Mouse (Mus musculus) CH12.LX (cell line): Measurements from ENCODE around the gene Kcng3. TPM values are rescaled to one million over a fixed set of nuclear protein-coding genes. Genes with fewer than 3 reads are reported as not detected.

Source experiments
- DNase-seq: peaks from one replicate; pipeline ENCODE4 v3.0.0-alpha.2; 2013; ENCODE audit errors: extremely low read depth
- H3K27ac ChIP-seq: 2 replicates; pipeline ENCODE4 v1.5.1; 2012; ENCODE audit warnings: low read depth, mild to moderate bottlenecking, control low read depth, moderate library complexity; ENCODE audit not compliant: insufficient read depth
- H3K27me3 ChIP-seq: replicated peaks from 2 replicates; pipeline ENCODE3; 2012; ENCODE audit warnings: inconsistent platforms
- H3K36me3 ChIP-seq, 2 experiments: replicated peaks in 1 of 2; 2 replicates each; pipeline versions ENCODE3 to v1.6.1; 2012; ENCODE audit warnings: inconsistent platforms in 1 of 2, low read length in 1 of 2, mild to moderate bottlenecking in 1 of 2, mixed read lengths in 1 of 2, moderate library complexity in 1 of 2; ENCODE audit not compliant: control insufficient read depth in 1 of 2, insufficient read depth in 1 of 2
- H3K4me1 ChIP-seq, 2 experiments: 2 replicates each; pipeline ENCODE4 v1.6.1; 2012; ENCODE audit warnings: inconsistent platforms in 1 of 2, moderate library complexity in 1 of 2; ENCODE audit not compliant: insufficient read depth in 2 of 2, control insufficient read depth in 1 of 2
- H3K4me2 ChIP-seq: 2 replicates; pipeline ENCODE4 v1.6.1; 2012; ENCODE audit warnings: low read depth, mild to moderate bottlenecking, control low read depth; ENCODE audit not compliant: poor library complexity, insufficient read depth, severe bottlenecking
- H3K4me3 ChIP-seq, 3 experiments: fragments of 150-350 bp in 1 of 3; sonication (generic) in 1 of 3; replicated peaks in 1 of 3; 2 replicates each; pipeline versions ENCODE3 to v1.5.1; 2011 to 2012; ENCODE audit warnings: low read depth in 2 of 3, low read length in 2 of 3, mild to moderate bottlenecking in 2 of 3, moderate library complexity in 2 of 3, control low read depth in 1 of 3, improper control_type of control experiment in 1 of 3, inconsistent platforms in 1 of 3, mixed read lengths in 1 of 3; ENCODE audit not compliant: poor library complexity in 1 of 3
- H3K79me2 ChIP-seq: replicated peaks from 2 replicates; pipeline ENCODE4 v1.6.1; 2012; ENCODE audit warnings: mild to moderate bottlenecking, moderate library complexity; ENCODE audit not compliant: control insufficient read depth, poor library complexity, insufficient read depth, severe bottlenecking; ENCODE audit errors: extremely low read depth
- H3K9ac ChIP-seq: 2 replicates; pipeline ENCODE4 v1.6.1; 2012; ENCODE audit warnings: low read depth, mild to moderate bottlenecking, control low read depth, moderate library complexity; ENCODE audit not compliant: insufficient read depth
- H3K9me3 ChIP-seq: replicated peaks from 2 replicates; pipeline ENCODE3; 2012; ENCODE audit warnings: low read length, inconsistent platforms, mixed read lengths
- CHD2 ChIP-seq: IDR thresholded peaks from 2 replicates; pipeline ENCODE4 v1.6.1; 2011; ENCODE audit warnings: low read length, improper control_type of control experiment
- CTCF ChIP-seq, 2 experiments: IDR thresholded peaks in 1 of 2; conservative IDR thresholded peaks in 1 of 2; 2 replicates each; pipeline ENCODE4 v1.5.1; 2011 to 2012; ENCODE audit warnings: low read depth in 2 of 2, low read length in 2 of 2, improper control_type of control experiment in 1 of 2, inconsistent platforms in 1 of 2, mild to moderate bottlenecking in 1 of 2, moderate library complexity in 1 of 2
- JUN ChIP-seq: IDR thresholded peaks from 2 replicates; pipeline ENCODE4 v1.6.1; 2011; ENCODE audit warnings: low read depth, mild to moderate bottlenecking, low read length, improper control_type of control experiment, moderate library complexity; ENCODE audit not compliant: insufficient read depth
- MAFK ChIP-seq: IDR thresholded peaks from 2 replicates; pipeline ENCODE4 v1.6.1; 2011; ENCODE audit warnings: low read length, improper control_type of control experiment; ENCODE audit not compliant: insufficient replicate concordance
- MXI1 ChIP-seq: IDR thresholded peaks from 2 replicates; pipeline ENCODE4 v1.6.1; 2011; ENCODE audit warnings: mild to moderate bottlenecking, low read depth, low read length, improper control_type of control experiment
- NRF1 ChIP-seq: IDR thresholded peaks from 2 replicates; pipeline ENCODE4 v1.6.1; 2014; ENCODE audit warnings: low read depth, mild to moderate bottlenecking, inconsistent platforms, low read length, improper control_type of control experiment, moderate library complexity
- POLR2A ChIP-seq: IDR thresholded peaks from 2 replicates; pipeline ENCODE4 v1.6.1; 2011; ENCODE audit warnings: low read depth, mild to moderate bottlenecking, improper control_type of control experiment, low read length
- RAD21 ChIP-seq: IDR thresholded peaks from 2 replicates; pipeline ENCODE4 v1.6.1; 2011; ENCODE audit warnings: low read depth, mild to moderate bottlenecking, low read length, improper control_type of control experiment, moderate library complexity
- RCOR1 ChIP-seq: conservative IDR thresholded peaks from 2 replicates; pipeline ENCODE4 v1.6.1; 2012; ENCODE audit warnings: low read depth, mild to moderate bottlenecking, inconsistent platforms, low read length, improper control_type of control experiment
- SMC3 ChIP-seq: IDR thresholded peaks from 2 replicates; pipeline ENCODE4 v1.6.1; 2011; ENCODE audit warnings: low read depth, low read length, improper control_type of control experiment
- TBP ChIP-seq: conservative IDR thresholded peaks from 2 replicates; pipeline ENCODE4 v1.6.1; 2011; ENCODE audit warnings: low read depth, low read length, improper control_type of control experiment
- TCF12 ChIP-seq: IDR thresholded peaks from 2 replicates; pipeline ENCODE4 v1.6.1; 2014; ENCODE audit warnings: low read depth, mild to moderate bottlenecking, inconsistent platforms, low read length, improper control_type of control experiment
- USF1 ChIP-seq: IDR thresholded peaks from 2 replicates; pipeline ENCODE4 v1.6.1; 2014; ENCODE audit warnings: low read depth, mild to moderate bottlenecking, inconsistent platforms, low read length, improper control_type of control experiment
- ZKSCAN1 ChIP-seq: IDR thresholded peaks from 2 replicates; pipeline ENCODE4 v1.6.1; 2012; ENCODE audit warnings: low read depth, inconsistent platforms, low read length, improper control_type of control experiment, borderline replicate concordance
- ZNF384 ChIP-seq: IDR thresholded peaks from 2 replicates; pipeline ENCODE4 v1.6.1; 2012; ENCODE audit warnings: low read depth, low read length, improper control_type of control experiment, inconsistent platforms
- dilution Hi-C: fragments of 300-500 bp; cut with MboI; formaldehyde crosslinking; loops from 2 replicates; pipeline ENCODE4 v1.14.3; 2020; ENCODE audit warnings: low sequenced_read_pairs; ENCODE audit not compliant: extremely low pct_unique_long_range_greater_than_20kb, extremely low pct_ligation_motif_present
- in situ Hi-C: fragments of 300-500 bp; cut with MboI; formaldehyde crosslinking; loops from 3 replicates; pipeline ENCODE4 v1.14.3; 2019; ENCODE audit warnings: low sequenced_read_pairs, low pct_ligation_motif_present, low pct_unique_long_range_greater_than_20kb, mixed read lengths
- polyA plus RNA-seq: library from polyadenylated mRNA; unstranded; fragments of >175 nt; gene quantifications from 2 replicates; pipeline ENCODE4 v1.2.1, GENCODE M21; 2012; ENCODE audit warnings: low read depth; ENCODE audit not compliant: insufficient read length
- total RNA-seq, 2 experiments: library from RNA; depleted of rRNA; stranded (reverse); fragments of 300-350 nt in 1 of 2; fragments of >200 nt in 1 of 2; gene quantifications; 2 replicates each; pipeline ENCODE4 v1.2.3; 2012 to 2014

Gene Kcng3
- total and polyA plus RNA-seq, 3 experiments: not detected

DNA sequence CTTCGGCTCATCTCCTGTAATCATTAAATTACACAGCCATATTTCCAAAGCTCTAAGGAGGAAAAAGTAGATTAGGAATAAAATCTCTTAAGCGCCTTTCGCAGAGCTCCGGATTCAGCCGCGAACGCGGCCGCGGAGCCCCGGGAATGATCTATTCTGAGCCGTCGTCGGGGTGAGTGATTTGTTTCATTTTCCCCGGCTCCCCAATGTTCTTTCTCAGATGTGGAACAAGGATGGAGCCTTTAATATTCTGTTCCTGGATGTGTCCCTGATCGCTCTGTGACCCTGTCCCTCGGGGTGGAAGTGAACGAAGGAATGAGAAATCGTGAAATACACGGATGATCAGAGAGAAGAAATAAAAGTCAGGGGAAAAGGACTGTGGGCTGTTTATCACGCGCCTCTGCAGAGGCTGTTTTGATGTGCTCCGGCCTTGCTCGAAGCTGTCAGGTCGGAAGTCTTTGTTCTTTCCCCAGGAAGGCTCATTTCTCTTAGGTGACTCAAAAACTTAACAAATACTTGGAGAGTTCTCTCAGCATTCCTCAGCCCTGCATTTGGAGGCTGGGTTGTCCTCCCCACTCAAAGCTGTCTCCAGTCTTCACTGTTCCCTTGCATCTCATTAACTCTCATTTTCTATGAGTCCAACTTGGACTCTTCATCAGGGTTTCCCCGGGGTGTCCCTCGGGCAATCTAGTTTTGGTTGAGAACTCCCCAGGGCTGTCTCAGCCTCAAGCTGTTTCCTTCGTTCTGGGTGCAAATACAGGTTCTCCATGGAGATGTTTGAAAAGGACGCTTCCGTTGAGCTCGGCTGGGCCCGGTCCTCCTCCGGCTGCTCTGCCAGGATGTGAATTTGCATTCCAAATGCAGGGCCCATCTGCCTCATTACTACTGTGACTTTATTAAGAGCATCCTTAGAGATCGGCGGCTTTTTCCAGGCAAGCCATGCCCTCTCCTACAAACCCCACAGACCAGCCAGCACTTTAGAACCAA lies 85.6 kb downstream of the Kcng3 start (continued):
- TF ChIP-seq NRF1: no peak

DNA sequence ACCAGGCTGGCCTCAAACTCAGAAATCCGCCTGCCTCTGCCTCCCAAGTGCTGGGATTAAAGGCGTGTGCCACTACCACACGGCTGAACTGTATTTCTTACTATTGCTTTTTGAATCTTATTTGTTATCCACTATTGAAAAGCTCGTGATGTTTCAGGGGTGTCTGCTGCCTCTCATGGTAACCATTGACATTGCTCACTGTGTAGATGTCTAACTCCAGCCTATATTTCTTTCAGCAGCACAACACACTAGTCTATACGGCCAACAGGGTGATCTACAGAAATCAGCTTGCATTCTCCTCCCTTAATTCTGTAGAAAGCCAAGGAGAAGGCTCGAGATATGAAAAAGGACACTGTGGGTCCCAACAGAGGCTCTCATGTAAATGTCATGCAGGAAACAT lies 86.4 kb downstream of the Kcng3 start:
- TF ChIP-seq RAD21: no peak; the same call in 1 of the 2 replicates
- peak in 1 of 2 experiments; percentile 26; a peak in 2 of 4 replicates for TF ChIP-seq CTCF (conservative IDR thresholded peaks at IDR 0.05 in 1 of 2, IDR thresholded peaks at IDR 0.05 in 1 of 2; ENCODE audit: low read depth in 2 of 2, low read length in 2 of 2)
- Histone ChIP-seq H3K36me3 (no peaks in the 10 kb centered on the region), H3K9ac (peak overlapping the region; percentile 88), H3K4me3 (peak overlapping the region in 1 of 3 experiments; percentile 53), H3K9me3 (no peaks in the 10 kb centered on the region), H3K27ac (no peak overlapping the region), H3K79me2 (no peaks in the 10 kb centered on the region), H3K4me2 (peak overlapping the region; percentile 98), H3K4me1 (peaks cover 3 to 25% of the 10 kb centered on the region in 2 experiments), H3K27me3 (no peaks in the 10 kb centered on the region)
- dilution Hi-C loops (no loop called here), in situ Hi-C loops (no loop called here)
- DNase-seq: peak; percentile 52

DNA sequence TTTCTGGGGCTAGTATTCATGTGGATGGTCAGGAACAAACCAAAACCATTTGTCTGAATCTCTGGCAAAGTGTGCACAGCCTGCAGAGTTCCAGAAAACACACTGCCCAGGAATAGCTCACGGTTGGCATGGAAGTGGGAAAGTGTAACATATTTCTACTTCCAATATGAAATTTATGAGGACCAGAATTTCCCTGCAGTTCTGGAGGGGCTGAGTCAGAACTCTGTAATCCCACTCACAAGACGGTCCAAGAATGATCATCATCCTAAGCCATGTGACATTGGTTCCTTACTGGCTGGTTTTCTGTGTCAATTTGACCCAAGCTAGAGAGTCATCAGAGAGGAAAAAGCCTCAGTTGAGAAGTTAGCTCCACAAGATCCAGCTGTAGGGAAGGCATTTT lies 89.3 kb downstream of the Kcng3 start:
- H3K4me2 ChIP-seq: no peak overlapping the region
- no peaks in the 10 kb centered on the region for H3K27me3 ChIP-seq
- H3K4me1 ChIP-seq: peaks cover 3 to 13% of the 10 kb centered on the region in 2 experiments
- no peak for DNase-seq
- dilution Hi-C loops: no loop called here
- TF ChIP-seq ZNF384: no peak; the same call in 1 of the 2 replicates
- no peak for TF ChIP-seq MXI1
- no peak for TF ChIP-seq NRF1
- no peak for TF ChIP-seq MAFK
- no peak for TF ChIP-seq JUN
- TF ChIP-seq SMC3: no peak
- no peak for TF ChIP-seq ZKSCAN1
- no peak for TF ChIP-seq USF1
- no peak for TF ChIP-seq CHD2
- TF ChIP-seq CTCF (conservative IDR thresholded peaks at IDR 0.05 in 1 of 2, IDR thresholded peaks at IDR 0.05 in 1 of 2; ENCODE audit: low read depth in 2 of 2, low read length in 2 of 2): no peak
- no peak for TF ChIP-seq RCOR1
- TF ChIP-seq POLR2A: no peak
- no peak for TF ChIP-seq TBP
- TF ChIP-seq TCF12: no peak
- TF ChIP-seq RAD21: no peak
- in situ Hi-C loops: no loop called here
- no peak overlapping the region for H3K9ac ChIP-seq
- no peaks in the 10 kb centered on the region for H3K36me3 ChIP-seq
- no peak overlapping the region for H3K27ac ChIP-seq
- no peaks in the 10 kb centered on the region for H3K9me3 ChIP-seq
- H3K4me3 ChIP-seq: no peak overlapping the region
- no peaks in the 10 kb centered on the region for H3K79me2 ChIP-seq
